Mouse (Mus musculus): ENCODE measurements around the gene Prpf19.

The Prpf19 gene

GRCm38 (mm10) chr19:10938771-10939170 is 43.7 kb downstream of the Prpf19 start:
- no peak for DNase-seq (ENCODE audit: low read depth, low spot score)

GRCm38 (mm10) chr19:10940097-10940800 is 45.2 kb downstream of the Prpf19 start:
- DNase-seq (ENCODE audit: low read depth, low spot score) = peak; percentile 88

GRCm38 (mm10) chr19:10940801-10941457 is 45.9 kb downstream of the Prpf19 start:
- DNase-seq (ENCODE audit: low read depth, low spot score) = peak; percentile 64

GRCm38 (mm10) chr19:10943955-10944354 is 48.9 kb downstream of the Prpf19 start:
- DNase-seq (ENCODE audit: low read depth, low spot score) = no peak

- DNase-seq (ENCODE audit: low read depth, low spot score) = no peak
Observed at GRCm38 (mm10) chr19:10946506-10946905, 51.5 kb downstream of the Prpf19 start.

GRCm38 (mm10) chr19:10947219-10947618 is 52.2 kb downstream of the Prpf19 start:
- DNase-seq (ENCODE audit: low read depth, low spot score) = no peak

GRCm38 (mm10) chr19:10948416-10948815 is 53.4 kb downstream of the Prpf19 start:
- no peak for DNase-seq (ENCODE audit: low read depth, low spot score)

- peak; percentile 99 for DNase-seq (ENCODE audit: low read depth, low spot score)
Observed at GRCm38 (mm10) chr19:10949112-10949511, 54.1 kb downstream of the Prpf19 start, which contains the start of gene Ccdc86. Gene Ccdc86 (minus strand): TSS chr19:10949266.

GRCm38 (mm10) chr19:10949558-10949957 is 54.5 kb downstream of the Prpf19 start:
- no peak for DNase-seq (ENCODE audit: low read depth, low spot score)

GRCm38 (mm10) chr19:10952021-10952939 is 57.2 kb downstream of the Prpf19 start:
- peak; percentile 56 for DNase-seq (ENCODE audit: low read depth, low spot score)
